ENCODE assay signal across 31 mouse cellular contexts in the genomic region with DNA sequence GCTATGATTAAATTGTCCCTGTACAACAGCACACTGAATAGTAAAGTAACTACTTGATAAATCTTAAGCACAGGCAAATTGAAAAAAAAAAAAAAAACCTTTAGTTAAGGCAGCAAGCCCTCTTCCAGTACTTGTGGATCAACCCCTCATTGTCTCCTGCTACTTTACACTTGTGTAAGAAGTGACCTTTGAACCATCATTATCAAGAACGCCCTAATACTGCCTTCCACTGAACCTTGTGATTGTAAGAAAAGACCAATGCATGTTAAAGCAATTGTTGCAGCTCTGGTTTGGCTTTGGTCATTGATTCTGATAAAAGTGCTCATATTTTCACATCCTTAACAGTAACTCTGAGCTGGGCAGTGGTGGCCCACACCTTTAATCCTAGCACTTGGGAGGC.
"Had no signal": no experiment of that assay in that cellular context is flagged by ENCODE, and none has a peak within 500 bp of the region (broad histone marks: within the 10 kb centered on the region; RNA-seq: fewer than 3 reads in every experiment).

No protein-coding gene starts in this region.

- H3K27me3 ChIP-seq: heart, embryonic 12.5 days; heart, embryonic 13.5 days; heart, embryonic 15.5 days; hindbrain, embryonic 12.5 days; hindbrain, embryonic 13.5 days; hindbrain, embryonic 15.5 days; kidney, embryonic 15.5 days had no signal

- H3K27ac ChIP-seq: heart, embryonic 10.5 days; heart, embryonic 13.5 days; heart, embryonic 15.5 days; hindbrain, embryonic 10.5 days; hindbrain, embryonic 12.5 days; hindbrain, embryonic 13.5 days; hindbrain, embryonic 14.5 days; hindbrain, embryonic 15.5 days; hindbrain, postnatal 0 days; kidney, embryonic 15.5 days; kidney, postnatal 0 days; layer of hippocampus, adult 2 months; left cerebral cortex, adult 2 months had no signal

- H3K9ac ChIP-seq: heart, embryonic 12.5 days; heart, embryonic 13.5 days; heart, embryonic 15.5 days; hindbrain, embryonic 12.5 days; hindbrain, embryonic 13.5 days; hindbrain, embryonic 14.5 days; hindbrain, embryonic 15.5 days; kidney, embryonic 15.5 days had no signal

- H3K4me3 ChIP-seq: heart, embryonic 10.5 days; heart, embryonic 12.5 days; heart, embryonic 13.5 days; heart, embryonic 15.5 days; hindbrain, embryonic 10.5 days; hindbrain, embryonic 12.5 days; hindbrain, embryonic 13.5 days; hindbrain, embryonic 15.5 days; kidney, embryonic 15.5 days; layer of hippocampus, adult 2 months; left cerebral cortex, adult 2 months had no signal

- H3K36me3 ChIP-seq: heart, embryonic 10.5 days; heart, embryonic 12.5 days; heart, embryonic 13.5 days; heart, embryonic 15.5 days; hindbrain, embryonic 10.5 days; hindbrain, embryonic 12.5 days; hindbrain, embryonic 13.5 days; hindbrain, embryonic 15.5 days; kidney, embryonic 15.5 days had no signal

- H3K9me3 ChIP-seq: heart, embryonic 10.5 days; heart, embryonic 12.5 days; heart, embryonic 13.5 days; heart, embryonic 15.5 days; hindbrain, embryonic 10.5 days; hindbrain, embryonic 12.5 days; hindbrain, embryonic 13.5 days; hindbrain, embryonic 15.5 days; kidney, embryonic 15.5 days had no signal

- DNase-seq: heart, postnatal 10 days; heart, postnatal 14 days; heart, postnatal 36 days; kidney, adult 18-20 months; kidney, adult 2 months; kidney, adult 8-10 months; kidney, adult 9 months; kidney, postnatal 10 days; kidney, postnatal 14 days; kidney, postnatal 25 days; kidney, postnatal 36 days; kidney, postnatal 4 days; layer of hippocampus, adult 9-11 months; layer of hippocampus, postnatal 36 days had no signal

- H3K4me1 ChIP-seq: heart, embryonic 10.5 days; heart, embryonic 12.5 days; heart, embryonic 13.5 days; heart, embryonic 15.5 days; hindbrain, embryonic 10.5 days; hindbrain, embryonic 12.5 days; hindbrain, embryonic 13.5 days; hindbrain, embryonic 15.5 days; kidney, embryonic 15.5 days had no signal

- H3K4me2 ChIP-seq: heart, embryonic 11.5 days; heart, embryonic 12.5 days; heart, embryonic 13.5 days; heart, embryonic 15.5 days; hindbrain, embryonic 12.5 days; hindbrain, embryonic 13.5 days; hindbrain, embryonic 14.5 days; hindbrain, embryonic 15.5 days; kidney, embryonic 15.5 days had no signal

- ATAC-seq: hindbrain, embryonic 16.5 days; hindbrain, postnatal 0 days; inflammation-experienced regulatory T-cells, adult 6 months had no signal
